Mouse (Mus musculus): Measurements from ENCODE around the gene Klc2. TPM values are rescaled to one million over a fixed set of nuclear protein-coding genes. Genes with fewer than 3 reads are reported as not detected.

Gene Klc2
- polyA plus RNA-seq, 1 experiment from 2014 or later = 55.5 TPM

- Histone ChIP-seq H3K4me1 (replicated peaks; ENCODE audit: control insufficient read depth, insufficient read depth, low read length) (peaks cover 10% of the 10 kb centered on the region), H3K4me3 (replicated peaks; ENCODE audit: low read length) (no peak overlapping the region), H3K27ac (ENCODE audit: low read length) (peak overlapping the region; percentile 44), H3K9me3 (ENCODE audit: control insufficient read depth, low read length) (no peaks in the 10 kb centered on the region), H3K9ac (replicated peaks; ENCODE audit: low read depth, low read length) (no peak overlapping the region), H3K27me3 (replicated peaks; ENCODE audit: control insufficient read depth, insufficient read depth, low read length) (no peaks in the 10 kb centered on the region), H3K4me2 (ENCODE audit: low read length) (no peak overlapping the region), H3K36me3 (ENCODE audit: control insufficient read depth, insufficient read depth) (no peaks in the 10 kb centered on the region)
- 37% methylated on average over 5 of the region's 5 CpGs for WGBS
- peak; percentile 39; the same call in 1 of the 2 replicates for ATAC-seq
These were observed 57.7 kb downstream of the Klc2 start for GRCm38 (mm10) chr19:5060365-5061330.

- 17% methylated on average over 10 of the region's 10 CpGs for WGBS
- no peak for ATAC-seq
- H3K9ac ChIP-seq (replicated peaks; ENCODE audit: low read depth, low read length) = peak overlapping the region; percentile 35; the same call in 1 of the 2 replicates
These were observed 59.3 kb downstream of the Klc2 start for GRCm38 (mm10) chr19:5058801-5059771.

GRCm38 (mm10) chr19:5057876-5058775 lies 60.2 kb downstream of the Klc2 start:
- Histone ChIP-seq H3K27ac (ENCODE audit: low read length) (no peak overlapping the region), H3K4me2 (ENCODE audit: low read length) (no peak overlapping the region), H3K9me3 (ENCODE audit: control insufficient read depth, low read length) (no peaks in the 10 kb centered on the region), H3K36me3 (ENCODE audit: control insufficient read depth, insufficient read depth) (no peaks in the 10 kb centered on the region), H3K9ac (replicated peaks; ENCODE audit: low read depth, low read length) (no peak overlapping the region), H3K27me3 (replicated peaks; ENCODE audit: control insufficient read depth, insufficient read depth, low read length) (no peaks in the 10 kb centered on the region), H3K4me1 (replicated peaks; ENCODE audit: control insufficient read depth, insufficient read depth, low read length) (peaks cover 10% of the 10 kb centered on the region), H3K4me3 (replicated peaks; ENCODE audit: low read length) (no peak overlapping the region)
- 27% methylated on average over 16 of the region's 16 CpGs for WGBS
- no peak for ATAC-seq

More at GRCm38 (mm10) chr19:5058801-5059771, 59.3 kb downstream of the Klc2 start:
- no peaks in the 10 kb centered on the region for H3K9me3 ChIP-seq (ENCODE audit: control insufficient read depth, low read length)
- H3K4me1 ChIP-seq (replicated peaks; ENCODE audit: control insufficient read depth, insufficient read depth, low read length) = peaks cover 10% of the 10 kb centered on the region
- no peak overlapping the region for H3K4me2 ChIP-seq (ENCODE audit: low read length)
- H3K36me3 ChIP-seq (ENCODE audit: control insufficient read depth, insufficient read depth) = no peaks in the 10 kb centered on the region
- H3K27me3 ChIP-seq (replicated peaks; ENCODE audit: control insufficient read depth, insufficient read depth, low read length) = no peaks in the 10 kb centered on the region
- no peak overlapping the region for H3K4me3 ChIP-seq (replicated peaks; ENCODE audit: low read length)
- no peak overlapping the region for H3K27ac ChIP-seq (ENCODE audit: low read length)

Other genes starting within 250 kb of the Klc2 start
- gene Actn3, start 240.7 kb downstream of the Klc2 start, polyA plus RNA-seq (2015; fragmentation: Nextera tagmentation; extraction: Ambion mirVana) = 0.86 and 0.94 TPM in 2 replicates
- gene Zdhhc24, start 239.9 kb downstream of the Klc2 start, polyA plus RNA-seq (2015; fragmentation: Nextera tagmentation; extraction: Ambion mirVana) = 22.8 and 26.8 TPM in 2 replicates
- 8.5 and 10.1 TPM in 2 replicates for gene Bbs1, start 211.9 kb downstream of the Klc2 start, polyA plus RNA-seq (2015; fragmentation: Nextera tagmentation; extraction: Ambion mirVana)
- gene Dpp3, start 190.3 kb downstream of the Klc2 start, polyA plus RNA-seq (2015; fragmentation: Nextera tagmentation; extraction: Ambion mirVana) = 95.9 and 106 TPM in 2 replicates
- 12.0 and 16.5 TPM in 2 replicates for gene Peli3, start 175.4 kb downstream of the Klc2 start, polyA plus RNA-seq (2015; fragmentation: Nextera tagmentation; extraction: Ambion mirVana)
- gene Mrpl11, start 156.4 kb downstream of the Klc2 start, polyA plus RNA-seq (2015; fragmentation: Nextera tagmentation; extraction: Ambion mirVana) = 106 and 116 TPM in 2 replicates
- gene Npas4, start 128.2 kb downstream of the Klc2 start, polyA plus RNA-seq (2015; fragmentation: Nextera tagmentation; extraction: Ambion mirVana) = 0.21 and 0.71 TPM in 2 replicates
- 11.2 and 13.4 TPM in 2 replicates for gene Slc29a2, start 94.7 kb downstream of the Klc2 start, polyA plus RNA-seq (2015; fragmentation: Nextera tagmentation; extraction: Ambion mirVana)
- gene B4gat1, start 79.7 kb downstream of the Klc2 start, polyA plus RNA-seq (2015; fragmentation: Nextera tagmentation; extraction: Ambion mirVana) = 58.2 and 62.5 TPM in 2 replicates
- gene AC124502.3, start 79.7 kb downstream of the Klc2 start, polyA plus RNA-seq (2015; fragmentation: Nextera tagmentation; extraction: Ambion mirVana) = 2.1 and 2.9 TPM in 2 replicates
- gene Brms1, start 77.2 kb downstream of the Klc2 start, polyA plus RNA-seq (2015; fragmentation: Nextera tagmentation; extraction: Ambion mirVana) = 50.2 and 51.2 TPM in 2 replicates
- gene Rin1, start 68.1 kb downstream of the Klc2 start, polyA plus RNA-seq (2015; fragmentation: Nextera tagmentation; extraction: Ambion mirVana) = 1.3 and 1.9 TPM in 2 replicates
- gene Cd248, start 50.5 kb downstream of the Klc2 start, polyA plus RNA-seq (2015; fragmentation: Nextera tagmentation; extraction: Ambion mirVana) = 11.9 and 14.3 TPM in 2 replicates
- gene Tmem151a, start 33.0 kb downstream of the Klc2 start, polyA plus RNA-seq (2015; fragmentation: Nextera tagmentation; extraction: Ambion mirVana) = 8.0 and 15.8 TPM in 2 replicates
- gene Yif1a, start 30.0 kb downstream of the Klc2 start, polyA plus RNA-seq (2015; fragmentation: Nextera tagmentation; extraction: Ambion mirVana) = 54.0 and 56.0 TPM in 2 replicates
- gene Cnih2, start 20.0 kb downstream of the Klc2 start, polyA plus RNA-seq (2015; fragmentation: Nextera tagmentation; extraction: Ambion mirVana) = 297 and 347 TPM in 2 replicates
- 239 and 241 TPM in 2 replicates for gene Rab1b, start 11.5 kb downstream of the Klc2 start, polyA plus RNA-seq (2015; fragmentation: Nextera tagmentation; extraction: Ambion mirVana)
- gene Pacs1, start 154.6 kb upstream of the Klc2 start, polyA plus RNA-seq (2015; fragmentation: Nextera tagmentation; extraction: Ambion mirVana) = 38.0 and 39.1 TPM in 2 replicates
- gene Sf3b2, start 176.9 kb upstream of the Klc2 start, polyA plus RNA-seq (2015; fragmentation: Nextera tagmentation; extraction: Ambion mirVana) = 347 and 373 TPM in 2 replicates
- gene Gal3st3, start 179.8 kb upstream of the Klc2 start, polyA plus RNA-seq (2015; fragmentation: Nextera tagmentation; extraction: Ambion mirVana) = 36.3 and 40.5 TPM in 2 replicates
- not detected in 2 replicates for gene Catsper1, start 217.2 kb upstream of the Klc2 start, polyA plus RNA-seq (2015; fragmentation: Nextera tagmentation; extraction: Ambion mirVana)
- gene Cst6, start 231.0 kb upstream of the Klc2 start, polyA plus RNA-seq (2015; fragmentation: Nextera tagmentation; extraction: Ambion mirVana) = 3.0 and 4.7 TPM in 2 replicates
- gene Eif1ad, start 248.2 kb upstream of the Klc2 start, polyA plus RNA-seq (2015; fragmentation: Nextera tagmentation; extraction: Ambion mirVana) = 43.3 and 49.9 TPM in 2 replicates
- 378 and 389 TPM in 2 replicates for gene Banf1, start 248.6 kb upstream of the Klc2 start, polyA plus RNA-seq (2015; fragmentation: Nextera tagmentation; extraction: Ambion mirVana)